Mouse (Mus musculus) CD4-positive, CD25-positive, alpha-beta regulatory T cell (primary cell): ENCODE results near the gene Fam177a. TPM values are rescaled to one million over a fixed set of nuclear protein-coding genes. Genes with fewer than 3 reads are reported as not detected.

ENCODE experiments used
- polyA plus RNA-seq: library from polyadenylated mRNA; unstranded; fragments of 100-300 nt; shearing (Covaris generic); gene quantifications from one replicate; pipeline ENCODE4 v1.2.1, GENCODE M21; 2017

Fam177a gene
- 33.3 TPM for polyA plus RNA-seq

DNA sequence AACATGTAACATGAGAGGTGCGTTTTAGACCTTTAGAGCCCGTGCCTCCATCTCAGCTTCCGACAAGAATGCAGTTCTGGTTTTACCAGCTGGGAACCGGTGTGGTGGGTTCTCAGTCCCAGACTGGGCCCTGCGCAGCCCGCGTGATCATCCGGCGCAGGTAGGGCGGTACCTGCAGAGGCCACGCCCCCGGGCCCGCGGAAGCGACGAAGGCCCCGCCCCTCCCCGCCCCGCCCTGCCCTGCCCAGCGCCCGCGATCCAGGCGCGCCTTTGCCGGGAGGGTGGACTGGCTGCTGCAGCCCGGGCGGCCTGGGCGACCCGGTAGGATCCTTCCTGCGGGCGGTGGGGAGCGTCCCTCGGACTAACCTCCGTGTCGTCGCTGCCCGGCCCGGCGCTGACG lies at the start of gene Fam177a:
Gene Fam177a (plus strand): TSS at position 228 of the 400 bp plus-strand sequence.

DNA sequence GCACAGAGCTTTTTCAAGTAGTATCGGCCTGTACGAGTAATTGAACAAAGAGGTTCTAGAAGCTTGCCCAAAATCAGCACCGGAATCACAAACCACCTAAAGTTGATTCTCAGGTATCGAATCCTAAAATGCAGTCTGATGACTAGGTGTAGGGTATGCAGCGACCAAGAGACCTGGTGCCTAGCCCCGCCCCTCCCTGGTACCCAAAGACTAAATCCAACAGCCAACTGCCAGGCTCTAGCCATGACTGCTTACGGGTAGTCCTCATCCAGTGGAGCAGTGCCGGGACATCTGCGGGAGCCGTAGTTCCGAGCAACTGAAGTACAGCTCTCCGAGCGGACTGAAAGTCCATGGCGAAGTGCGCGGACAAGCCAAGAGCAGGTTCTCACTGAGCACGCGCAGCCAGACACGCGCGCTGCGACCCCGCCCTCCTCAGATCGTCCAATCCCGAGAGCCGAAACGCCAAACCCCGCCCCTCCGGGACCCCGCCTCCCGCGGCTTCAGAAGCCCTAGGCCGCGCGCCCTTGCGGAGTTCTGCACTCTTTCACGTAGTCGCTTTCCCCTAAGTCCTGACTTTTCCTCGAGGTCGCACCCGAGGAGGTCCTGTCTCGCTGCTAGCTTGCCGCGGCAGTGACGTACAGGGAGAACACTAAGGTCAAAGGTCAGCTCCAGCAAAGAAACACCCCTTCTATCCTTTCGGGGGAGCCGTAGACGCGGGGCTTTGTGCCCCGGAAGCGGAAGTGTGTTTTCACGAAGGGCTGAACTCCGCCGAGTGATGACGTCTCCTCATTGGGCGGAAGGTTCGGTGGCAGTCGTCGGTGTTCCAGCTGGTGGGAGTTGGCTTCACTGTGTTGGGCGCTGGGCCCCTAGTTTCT lies 44.3 kb upstream of the Fam177a start, which contains the start of the genes 2700097O09Rik and Srp54a:
Gene 2700097O09Rik (minus strand): TSS at position 385 of the 875 bp plus-strand sequence.
Gene Srp54a (plus strand): TSS at position 537 of the 875 bp plus-strand sequence.

DNA sequence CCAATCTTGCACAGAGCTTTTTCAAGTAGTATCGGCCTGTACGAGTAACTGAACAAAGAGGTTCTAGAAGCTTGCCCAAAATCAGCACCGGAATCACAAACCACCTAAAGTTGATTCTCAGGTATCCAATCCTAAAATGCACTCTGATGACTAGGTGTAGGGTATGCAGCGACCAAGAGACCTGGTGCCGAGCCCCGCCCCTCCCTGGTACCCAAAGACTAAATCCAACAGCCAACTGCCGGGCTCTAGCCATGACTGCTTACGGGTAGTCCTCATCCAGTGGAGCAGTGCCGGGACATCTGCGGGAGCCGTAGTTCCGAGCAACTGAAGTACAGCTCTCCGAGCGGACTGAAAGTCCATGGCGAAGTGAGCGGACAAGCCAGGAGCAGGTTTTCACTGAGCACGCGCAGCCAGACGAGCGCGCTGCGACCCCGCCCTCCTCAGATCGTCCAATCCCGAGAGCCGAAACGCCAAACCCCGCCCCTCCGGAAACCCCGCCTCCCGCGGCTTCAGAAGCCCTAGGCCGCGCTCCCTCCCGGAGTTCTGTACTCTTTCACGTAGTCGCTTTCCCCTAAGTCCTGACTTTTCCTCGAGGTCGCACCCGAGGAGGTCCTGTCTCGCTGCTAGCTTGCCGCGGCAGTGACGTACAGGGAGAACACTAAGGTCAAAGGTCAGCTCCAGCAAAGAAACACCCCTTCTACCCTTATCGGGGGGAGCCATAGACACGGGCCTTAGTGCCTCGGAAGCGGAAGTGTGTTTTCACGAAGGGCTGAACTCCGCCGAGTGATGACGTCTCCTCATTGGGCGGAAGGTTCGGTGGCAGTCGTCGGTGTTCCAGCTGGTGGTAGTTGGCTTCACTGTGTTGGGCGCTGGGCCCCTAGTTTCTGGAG lies 30.5 kb downstream of the Fam177a start, which contains the start of gene Srp54b:
Gene Srp54b (plus strand): TSS at position 546 of the 890 bp plus-strand sequence.

Other genes with a start within 250 kb of the Fam177a start
- 4.3 TPM for gene Gm20403, start 137.9 kb upstream of the Fam177a start, polyA plus RNA-seq
- 104 TPM for gene Baz1a, start 110.1 kb upstream of the Fam177a start, polyA plus RNA-seq
- 16.3 TPM for gene 2700097O09Rik, start 44.4 kb upstream of the Fam177a start, polyA plus RNA-seq
- 131 TPM for gene Srp54a, start 44.2 kb upstream of the Fam177a start, polyA plus RNA-seq
- 33.1 TPM for gene Srp54b, start 30.6 kb downstream of the Fam177a start, polyA plus RNA-seq
- gene 1700047I17Rik2, start 75.1 kb downstream of the Fam177a start, polyA plus RNA-seq = not detected
- 74.3 TPM for gene Srp54c, start 105.7 kb downstream of the Fam177a start, polyA plus RNA-seq
- gene 1110008L16Rik, start 175.1 kb downstream of the Fam177a start, polyA plus RNA-seq = 8.5 TPM
- 20.0 TPM for gene Ppp2r3c, start 178.5 kb downstream of the Fam177a start, polyA plus RNA-seq